Mouse (Mus musculus): Measurements from ENCODE around the gene Mms19. TPM values are rescaled to one million over a fixed set of nuclear protein-coding genes. Genes with fewer than 3 reads are reported as not detected.

Gene Mms19
- total RNA-seq, 1 experiment from 2014 or later = 55.2 TPM

DNA sequence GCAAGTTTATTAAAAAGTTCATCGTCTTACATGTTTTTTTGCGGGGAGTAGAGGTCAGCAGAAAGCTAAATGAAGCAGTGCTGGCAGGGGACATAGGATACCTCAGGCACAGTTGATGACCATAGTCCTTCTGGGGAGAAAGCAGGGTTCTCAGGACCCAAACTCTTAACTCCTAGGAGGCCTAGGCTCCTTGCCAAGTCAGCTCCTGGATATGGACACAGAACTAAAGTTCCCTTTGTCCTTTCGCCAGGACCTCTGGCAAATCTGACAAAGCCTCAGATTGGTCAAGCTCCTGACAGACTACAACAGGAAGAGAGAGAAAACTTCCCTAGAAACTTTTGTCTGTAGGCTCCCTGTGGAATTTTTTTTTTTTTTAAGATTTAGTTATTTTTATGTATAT, 72.2 kb downstream of the Mms19 start:
- ATAC-seq (replicated peaks; ENCODE audit: insufficient number of reproducible peaks, low FRiP score, low TSS enrichment, poor library complexity, severe bottlenecking) = no peak

DNA sequence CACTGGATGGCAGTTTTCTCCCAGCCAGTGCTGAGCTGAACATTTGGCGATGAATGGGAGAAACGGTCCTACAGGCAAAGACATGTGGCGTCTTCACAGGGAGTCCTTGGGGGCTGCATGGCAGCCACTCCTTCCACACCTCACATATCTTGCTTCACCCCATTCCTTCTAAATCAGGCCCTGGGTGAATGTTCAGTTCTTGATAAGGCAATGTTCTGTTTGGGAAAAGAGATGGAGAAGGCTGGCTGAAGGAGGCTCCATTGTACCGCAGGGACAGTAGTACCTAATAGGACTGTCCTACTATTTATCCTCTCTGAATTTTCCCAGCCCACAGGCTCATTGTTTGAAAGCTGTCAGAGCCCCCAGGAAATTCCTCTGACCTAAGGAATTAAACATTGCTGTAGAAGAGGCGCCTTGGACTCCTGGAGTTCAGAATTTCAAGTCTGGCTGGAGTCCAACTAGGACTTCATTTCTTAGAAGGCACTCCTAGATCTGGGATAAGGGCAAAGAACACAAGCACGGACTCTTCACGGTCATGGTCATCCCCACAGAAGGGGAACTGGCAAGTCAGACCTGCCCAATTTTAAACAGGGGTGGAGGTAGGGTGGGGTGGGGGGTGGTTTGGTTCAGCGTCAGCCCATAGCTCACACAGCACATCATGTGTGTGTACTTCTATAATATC, 73.7 kb downstream of the Mms19 start:
- no peak for ATAC-seq (replicated peaks; ENCODE audit: insufficient number of reproducible peaks, low FRiP score, low TSS enrichment, poor library complexity, severe bottlenecking)

DNA sequence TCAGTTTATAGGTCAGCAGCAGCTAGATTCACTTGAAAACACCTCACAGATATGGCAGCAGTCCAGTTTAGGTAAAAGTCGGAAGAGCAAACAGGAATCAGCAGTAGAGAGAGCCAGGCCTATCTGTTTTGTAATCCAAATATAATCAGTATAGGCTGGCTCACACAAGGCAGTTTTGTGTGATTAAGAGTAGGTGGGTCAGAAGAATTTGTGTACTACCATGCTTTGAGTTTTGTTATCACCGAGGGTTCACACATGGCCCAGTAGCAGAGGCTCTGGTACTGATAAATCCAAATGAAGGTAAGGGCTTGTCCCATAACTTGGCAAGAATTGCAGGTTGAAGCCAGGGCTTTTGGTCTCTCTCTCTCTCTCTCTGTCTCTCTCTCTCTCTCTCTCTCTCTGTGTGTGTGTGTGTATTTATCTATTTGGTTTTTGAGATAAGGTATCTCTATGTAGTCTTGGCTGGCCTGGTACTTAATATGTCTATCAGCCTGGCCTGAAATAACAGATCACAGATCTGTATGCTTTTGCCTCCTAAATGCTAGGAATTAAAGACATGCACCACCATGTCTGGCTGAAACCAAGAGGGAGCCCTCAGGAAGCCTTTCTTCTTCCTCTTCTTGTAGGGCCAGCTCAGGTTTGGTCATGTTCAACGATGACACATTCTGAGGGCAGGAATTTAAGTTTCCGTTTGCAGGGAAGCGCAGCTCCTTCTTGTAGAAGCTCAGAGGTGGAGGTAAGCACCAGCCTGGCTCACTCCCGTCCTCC, 74.5 kb downstream of the Mms19 start:
- no peak for ATAC-seq (replicated peaks; ENCODE audit: insufficient number of reproducible peaks, low FRiP score, low TSS enrichment, poor library complexity, severe bottlenecking)

DNA sequence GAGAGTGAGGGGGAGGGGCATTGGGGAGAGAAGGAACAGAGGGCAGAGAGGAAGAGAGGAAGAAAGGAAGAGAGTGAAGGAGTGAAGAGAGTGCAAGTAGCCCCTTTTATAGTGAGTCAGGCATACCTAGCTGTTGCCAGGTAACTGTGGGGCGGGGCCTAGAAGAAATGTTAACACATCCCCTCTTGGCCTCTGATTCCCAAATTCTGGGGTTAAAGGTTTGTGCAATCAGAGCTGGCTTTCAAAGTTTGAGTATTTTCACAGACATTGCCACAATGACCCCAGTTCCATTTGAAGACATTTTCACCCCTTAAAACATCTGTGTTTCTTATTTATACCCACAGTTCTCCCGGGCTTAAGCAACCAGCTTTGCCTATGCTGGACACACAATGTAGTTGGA, 75.7 kb downstream of the Mms19 start:
- ATAC-seq (replicated peaks; ENCODE audit: insufficient number of reproducible peaks, low FRiP score, low TSS enrichment, poor library complexity, severe bottlenecking) = no peak

DNA sequence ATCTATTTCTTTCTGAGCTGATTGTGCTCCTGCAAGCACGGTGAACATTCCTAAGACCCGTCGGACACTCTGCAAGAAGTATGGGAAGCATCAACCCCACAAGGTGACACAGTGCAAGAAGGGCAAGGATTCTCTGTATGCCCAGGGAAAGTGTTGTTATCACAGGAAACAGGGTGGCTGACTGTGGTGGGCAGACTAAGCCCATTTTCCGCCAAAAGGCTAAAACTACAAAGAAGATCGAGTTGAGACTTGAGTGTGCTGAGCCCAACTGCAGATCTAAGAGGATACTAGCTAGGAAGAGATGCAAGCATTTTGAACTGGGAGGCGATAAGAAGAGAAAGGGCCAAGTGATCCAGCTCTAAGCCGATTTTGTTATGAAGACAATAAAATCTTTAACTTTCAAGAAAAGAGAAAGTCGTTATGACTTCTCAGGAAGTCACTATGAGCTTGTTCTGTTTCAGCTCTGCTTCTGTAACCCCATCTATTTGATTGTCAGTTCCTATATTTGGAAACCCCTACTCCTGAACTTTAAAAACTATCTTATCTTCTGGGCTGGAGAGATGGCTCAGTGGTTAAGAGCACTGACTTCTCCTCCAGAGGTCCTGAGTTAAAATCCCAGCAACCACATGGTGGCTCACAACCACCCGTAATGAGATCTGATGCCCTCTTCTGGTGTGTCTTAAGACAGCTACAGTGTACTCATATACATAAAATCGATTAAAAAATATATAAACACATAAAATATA, 77.9 kb downstream of the Mms19 start:
- no peak for ATAC-seq (replicated peaks; ENCODE audit: insufficient number of reproducible peaks, low FRiP score, low TSS enrichment, poor library complexity, severe bottlenecking)

DNA sequence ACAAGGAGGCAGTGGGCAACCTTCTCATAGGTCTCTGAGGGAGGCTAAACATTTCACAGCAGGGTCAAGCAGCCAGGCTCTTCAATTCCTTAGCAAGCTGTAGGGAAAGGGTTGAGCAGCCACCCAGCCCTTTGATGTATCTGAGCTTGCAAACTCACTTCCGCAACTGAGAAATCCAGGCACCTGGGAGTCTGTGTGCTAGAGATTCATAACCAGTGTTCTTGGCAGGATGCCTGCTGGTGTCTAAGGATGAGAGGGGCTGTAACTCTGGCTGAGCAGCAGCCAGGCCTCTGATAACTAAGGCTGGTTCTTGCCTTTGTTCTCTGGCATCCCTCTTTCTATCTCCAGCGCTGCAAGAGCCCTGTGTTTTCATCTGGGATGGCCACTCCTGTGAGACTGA, 79.3 kb downstream of the Mms19 start:
- no peak for ATAC-seq (replicated peaks; ENCODE audit: insufficient number of reproducible peaks, low FRiP score, low TSS enrichment, poor library complexity, severe bottlenecking)

DNA sequence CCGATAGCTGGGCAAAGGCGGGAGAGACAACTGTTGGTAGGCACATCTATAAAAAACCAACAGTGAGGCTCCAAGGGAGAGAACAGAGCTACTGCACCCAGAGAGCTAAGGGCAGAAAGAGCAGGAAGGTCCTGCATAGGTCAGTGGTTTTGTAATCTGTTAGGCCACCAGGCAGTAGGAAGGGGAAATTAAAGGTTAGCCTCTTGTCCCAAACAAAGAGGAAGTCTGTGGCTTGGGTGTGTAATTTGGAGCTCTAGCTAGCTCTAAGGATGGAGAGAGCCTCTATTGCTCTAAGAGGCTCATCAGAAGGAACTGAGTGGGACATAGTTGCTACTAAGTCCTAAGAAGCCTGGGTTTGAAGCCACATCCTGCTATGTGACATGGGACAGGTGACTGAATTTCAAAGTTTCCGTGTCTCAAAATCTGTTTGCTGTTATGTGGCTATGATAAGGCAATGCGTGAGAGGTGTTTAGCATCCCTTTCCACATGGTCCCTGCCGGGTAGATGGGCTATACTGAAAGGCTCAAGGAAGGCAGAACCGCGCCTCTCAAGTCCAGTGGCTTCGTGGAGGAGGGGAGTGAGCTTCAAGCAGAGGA, 80.4 kb downstream of the Mms19 start:
- peak; percentile 82 for ATAC-seq (replicated peaks; ENCODE audit: insufficient number of reproducible peaks, low FRiP score, low TSS enrichment, poor library complexity, severe bottlenecking)

DNA sequence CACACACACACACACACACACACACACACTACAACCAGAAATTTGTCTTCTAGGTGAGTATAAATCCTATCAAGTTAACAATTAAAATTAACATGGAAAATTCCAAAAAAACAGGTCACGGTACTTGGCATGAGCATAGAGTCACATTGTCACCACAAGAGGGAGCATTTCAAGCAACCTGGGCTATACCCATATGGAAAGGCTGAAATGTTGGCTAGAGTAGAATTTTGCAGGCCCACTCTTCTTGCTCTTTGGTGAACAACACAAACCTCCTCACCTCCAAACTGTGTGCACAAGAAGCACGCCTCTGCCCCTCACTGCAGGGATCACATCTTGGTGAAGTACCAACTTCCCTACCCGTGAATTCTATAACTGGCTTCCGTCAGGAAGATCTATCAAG, 82.1 kb downstream of the Mms19 start:
- no peak for ATAC-seq (replicated peaks; ENCODE audit: insufficient number of reproducible peaks, low FRiP score, low TSS enrichment, poor library complexity, severe bottlenecking)

DNA sequence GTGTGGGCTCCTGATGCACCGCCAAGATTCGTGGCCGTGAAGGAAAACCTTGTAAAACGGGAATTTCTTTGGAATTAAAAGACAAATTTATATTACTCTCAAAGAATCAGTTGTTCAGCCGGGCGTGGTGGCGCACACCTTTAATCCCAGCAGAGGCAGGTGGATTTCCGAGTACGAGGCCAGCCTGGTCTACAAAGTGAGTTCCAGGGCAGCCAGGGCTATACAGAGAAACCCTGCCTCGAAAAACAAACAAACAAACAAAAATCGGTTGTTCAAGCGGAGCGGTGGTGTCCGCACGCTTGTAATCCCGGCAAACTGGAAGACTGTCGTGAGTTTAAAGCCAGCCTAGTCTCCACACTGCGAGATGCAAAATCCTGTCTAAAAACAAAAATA, 84.6 kb downstream of the Mms19 start:
- ATAC-seq (replicated peaks; ENCODE audit: insufficient number of reproducible peaks, low FRiP score, low TSS enrichment, poor library complexity, severe bottlenecking) = no peak

DNA sequence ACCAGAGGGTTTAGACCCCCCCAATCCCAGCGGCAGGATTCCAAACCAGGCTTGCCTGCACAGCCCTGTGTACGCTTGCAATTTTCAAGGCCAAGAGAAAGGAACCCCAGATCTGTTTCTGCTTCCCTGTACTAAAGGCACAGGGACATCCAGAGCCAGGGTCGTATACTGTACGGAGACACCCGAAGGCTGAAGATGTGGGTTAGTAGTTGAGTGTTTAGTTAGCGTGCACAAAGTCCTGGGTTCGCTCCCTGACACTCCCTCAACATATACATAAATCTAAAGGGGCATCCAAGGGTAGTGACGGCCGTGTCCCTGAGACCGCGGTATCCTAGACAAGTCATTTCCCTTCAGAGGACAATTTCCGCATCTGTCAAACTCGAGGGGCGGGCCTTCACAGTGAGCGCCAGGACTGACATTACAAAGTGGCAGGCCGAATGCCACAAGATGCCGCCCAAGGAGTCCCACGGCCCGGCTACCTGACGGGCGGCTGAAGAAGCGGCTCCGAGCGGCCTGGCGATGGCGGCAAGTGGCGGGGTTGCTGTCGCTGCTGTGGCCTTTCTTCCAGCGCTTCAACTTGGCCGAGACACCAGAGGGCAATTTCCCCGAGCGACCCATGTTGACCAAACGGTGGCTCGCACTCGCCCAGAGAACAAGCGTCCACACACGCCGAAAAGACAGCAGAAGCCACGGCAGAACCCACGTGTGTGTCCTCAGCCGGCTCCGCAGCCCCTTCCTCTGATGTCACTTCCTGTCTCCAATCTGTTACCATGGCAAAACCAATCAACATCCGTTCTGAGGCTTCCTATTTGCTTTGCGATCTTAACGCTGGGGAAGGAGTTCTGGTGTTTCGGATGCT, 85.3 kb downstream of the Mms19 start, which contains the start of gene Rrp12:
Gene Rrp12, minus strand, starts transcription at position 714 of the 859 bp plus-strand sequence.
- ATAC-seq (replicated peaks; ENCODE audit: insufficient number of reproducible peaks, low FRiP score, low TSS enrichment, poor library complexity, severe bottlenecking) = peak; percentile 79

DNA sequence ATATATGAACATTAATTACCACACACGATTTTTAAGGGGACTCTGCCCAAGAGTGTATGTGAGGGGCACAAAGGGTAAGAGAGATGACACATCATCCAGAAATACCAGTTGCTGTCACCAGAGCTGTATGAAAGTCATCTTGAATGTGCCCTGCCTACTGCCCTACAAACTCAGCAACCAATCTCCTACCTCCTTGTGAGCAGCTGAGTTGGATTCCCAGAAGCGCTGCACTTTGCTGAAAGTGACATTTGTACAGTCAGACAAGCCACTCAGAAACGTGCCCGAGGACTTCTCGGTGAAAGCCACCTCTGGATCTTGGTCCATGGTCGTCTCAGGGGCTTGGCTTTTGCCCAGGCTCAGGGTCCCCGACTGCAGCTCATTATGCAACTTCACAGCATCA, 86.0 kb downstream of the Mms19 start:
- no peak for ATAC-seq (replicated peaks; ENCODE audit: insufficient number of reproducible peaks, low FRiP score, low TSS enrichment, poor library complexity, severe bottlenecking)

Other genes starting within 250 kb of the Mms19 start
- not detected in 3 replicates for gene Slit1, start 237.5 kb downstream of the Mms19 start, total RNA-seq (2017)
- gene Arhgap19, start 179.1 kb downstream of the Mms19 start, total RNA-seq (2017) = 1.1 to 2.3 TPM (median 1.9 TPM) in 3 replicates
- 21.9 to 24.9 TPM (median 22.4 TPM) in 3 replicates for gene Frat1, start 151.2 kb downstream of the Mms19 start, total RNA-seq (2017)
- gene Frat2, start 133.0 kb downstream of the Mms19 start, total RNA-seq (2017) = 14.4 to 39.3 TPM (median 21.5 TPM) in 3 replicates
- gene Rrp12, start 85.0 kb downstream of the Mms19 start, total RNA-seq (2017) = 5.1 to 7.7 TPM (median 7.6 TPM) in 3 replicates
- gene Pgam1, start 69.2 kb downstream of the Mms19 start, total RNA-seq (2017) = 117 to 136 TPM (median 120 TPM) in 3 replicates
- gene Exosc1, start 47.7 kb downstream of the Mms19 start, total RNA-seq (2017) = 28.8 to 32.4 TPM (median 31.4 TPM) in 3 replicates
- gene Zdhhc16, start 47.7 kb downstream of the Mms19 start, total RNA-seq (2017) = 15.5 to 26.4 TPM (median 23.1 TPM) in 3 replicates
- gene Ubtd1, start 606 bp upstream of the Mms19 start, total RNA-seq (2017) = 8.2 to 10.9 TPM (median 10.0 TPM) in 3 replicates
- not detected in 3 replicates for gene Ankrd2, start 54.8 kb upstream of the Mms19 start, total RNA-seq (2017)
- gene Hoga1, start 64.5 kb upstream of the Mms19 start, total RNA-seq (2017) = not detected in 3 replicates
- gene 4933411K16Rik, start 71.1 kb upstream of the Mms19 start, total RNA-seq (2017) = 0.43 to 0.67 TPM in 2 of 3 replicates, not detected in the other
- gene Morn4, start 105.2 kb upstream of the Mms19 start, total RNA-seq (2017) = not detected in 3 replicates
- gene Pi4k2a, start 109.3 kb upstream of the Mms19 start, total RNA-seq (2017) = 12.4 to 19.9 TPM (median 16.8 TPM) in 3 replicates
- gene Avpi1, start 147.9 kb upstream of the Mms19 start, total RNA-seq (2017) = 3.7 to 6.4 TPM (median 4.2 TPM) in 3 replicates
- 4.6 to 15.8 TPM (median 7.2 TPM) in 3 replicates for gene Marveld1, start 166.2 kb upstream of the Mms19 start, total RNA-seq (2017)
- gene Zfyve27, start 182.8 kb upstream of the Mms19 start, total RNA-seq (2017) = 43.3 to 59.7 TPM (median 44.3 TPM) in 3 replicates
- not detected in 3 replicates for gene Sfrp5, start 221.1 kb upstream of the Mms19 start, total RNA-seq (2017)